Mouse (Mus musculus): Measurements from ENCODE around the gene Tnni1. TPM values are rescaled to one million over a fixed set of nuclear protein-coding genes. Genes with fewer than 3 reads are reported as not detected.

Gene Tnni1
- total RNA-seq, 2 experiments from 2014 or later, result 2.3 to 2.5 TPM

DNA sequence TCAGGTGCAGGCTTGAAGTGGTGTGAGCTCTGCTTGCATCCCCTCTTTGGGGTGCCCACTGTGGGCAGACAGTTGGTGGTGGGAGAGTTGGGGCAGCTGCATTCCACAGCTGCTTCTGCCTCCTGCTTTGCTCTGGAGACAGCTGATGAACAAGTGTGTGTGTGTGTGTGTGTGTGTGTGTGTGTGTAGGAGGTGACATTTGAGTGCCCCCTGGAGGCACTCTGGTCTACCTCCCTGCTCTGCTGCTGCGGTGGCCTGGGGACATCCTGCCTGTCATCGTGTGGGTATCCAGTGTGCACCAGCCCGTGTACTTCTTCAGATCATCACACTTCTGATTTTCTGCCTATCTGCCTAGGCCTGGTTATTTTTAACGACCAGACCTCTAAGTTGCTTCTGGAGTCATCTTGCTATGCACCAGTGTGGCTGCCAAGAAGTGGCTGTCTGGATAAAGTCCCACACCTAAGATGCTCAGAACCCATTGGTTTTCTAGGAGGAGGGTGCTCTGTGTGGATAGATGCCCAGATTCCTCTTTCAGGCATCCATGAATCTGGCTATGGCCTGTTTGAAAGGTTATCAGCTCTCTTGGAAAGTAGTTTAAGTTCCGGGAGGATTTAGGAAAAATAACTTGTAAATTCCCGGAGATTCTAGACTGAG lies 55.1 kb downstream of the Tnni1 start:
- peak in 1 of 2 experiments; percentile 40 for DNase-seq (ENCODE audit: low spot score in 2 of 2)
- intact Hi-C loops (cut with DNase I), result no loop called here

DNA sequence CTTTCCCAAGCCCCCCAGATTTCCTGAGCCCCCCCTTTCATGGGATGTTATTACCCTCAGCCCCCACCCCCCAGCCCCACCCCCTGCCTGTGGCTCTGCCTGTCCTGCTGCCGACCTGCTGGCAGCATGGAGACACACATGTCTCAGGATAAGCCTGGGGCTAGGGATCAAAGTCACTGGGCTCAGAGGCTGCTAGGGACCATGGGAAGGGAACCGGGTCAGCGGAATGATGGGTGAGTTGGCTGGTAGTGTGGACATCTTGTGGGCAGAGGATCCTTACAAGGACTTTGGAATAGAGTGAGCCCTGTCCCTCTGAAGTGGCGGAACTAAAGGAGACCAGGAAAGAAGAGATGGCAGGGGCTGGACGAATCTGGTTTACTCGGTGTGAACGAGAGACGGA lies 55.7 kb downstream of the Tnni1 start:
- no peak for DNase-seq (ENCODE audit: low spot score in 2 of 2)
- intact Hi-C loops (cut with DNase I), result no loop called here

DNA sequence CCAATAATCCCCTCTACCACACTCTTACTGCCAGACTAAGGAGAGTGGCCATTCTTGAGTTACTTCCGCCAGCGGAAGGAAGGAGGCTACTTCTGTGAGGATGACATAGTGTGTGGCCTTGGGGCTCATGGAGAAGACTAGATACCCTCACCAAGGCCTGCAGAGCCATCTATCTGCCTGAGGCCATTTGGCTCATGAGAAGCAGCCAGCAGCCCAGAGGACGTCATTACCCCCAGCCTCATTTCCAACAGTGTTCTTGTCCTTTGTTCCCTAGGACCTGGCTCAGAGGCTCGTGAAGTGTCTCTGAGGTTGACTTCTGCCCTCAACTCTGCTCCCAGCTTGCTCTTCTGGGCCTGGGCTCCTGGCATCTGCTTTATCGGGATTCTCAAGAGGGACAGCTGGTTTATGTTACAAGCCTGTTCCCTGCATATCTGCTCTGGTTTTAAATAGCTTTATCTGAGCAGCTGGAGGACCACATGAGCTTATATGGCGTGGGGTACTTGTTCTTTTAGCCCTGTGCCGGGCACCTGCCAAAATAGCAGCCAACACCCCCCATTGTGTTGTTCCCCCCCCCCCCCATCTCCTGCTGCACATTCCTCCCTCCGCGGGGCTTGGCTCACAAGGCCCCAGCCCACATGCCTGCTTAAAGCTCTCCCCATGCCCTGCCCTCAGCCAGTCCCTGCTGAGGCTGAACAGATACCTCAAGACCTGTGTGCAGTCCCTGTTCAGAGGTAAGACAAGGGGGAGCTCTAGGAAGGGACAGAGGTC lies 56.7 kb downstream of the Tnni1 start, which contains the start of gene Tnnt2:
Gene Tnnt2 (plus strand): TSS at position 639 of the 768 bp plus-strand sequence.
- no peak for DNase-seq (ENCODE audit: low spot score in 2 of 2)
- intact Hi-C loops (cut with DNase I), result no loop called here

DNA sequence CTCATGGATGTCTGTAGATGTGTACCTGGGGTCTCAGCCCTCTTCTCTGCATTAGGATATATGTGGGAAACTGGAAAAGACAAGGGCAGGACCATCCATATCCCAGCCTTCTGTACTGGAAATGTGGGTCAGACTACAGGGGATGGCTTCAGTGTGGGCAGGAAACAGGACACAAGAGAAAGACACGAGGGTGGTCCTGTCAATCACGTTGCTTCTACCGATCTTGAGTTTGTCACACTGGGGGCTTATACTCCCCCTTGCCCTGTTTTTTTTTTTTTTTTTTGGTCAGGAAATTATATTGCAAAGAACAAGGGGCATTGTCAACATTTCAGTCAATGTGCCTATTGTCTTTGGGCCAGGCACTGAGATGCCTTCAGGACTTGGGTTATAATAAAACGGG lies 59.4 kb downstream of the Tnni1 start:
- DNase-seq (ENCODE audit: low spot score in 2 of 2), result no peak
- intact Hi-C loops (cut with DNase I), result no loop called here

DNA sequence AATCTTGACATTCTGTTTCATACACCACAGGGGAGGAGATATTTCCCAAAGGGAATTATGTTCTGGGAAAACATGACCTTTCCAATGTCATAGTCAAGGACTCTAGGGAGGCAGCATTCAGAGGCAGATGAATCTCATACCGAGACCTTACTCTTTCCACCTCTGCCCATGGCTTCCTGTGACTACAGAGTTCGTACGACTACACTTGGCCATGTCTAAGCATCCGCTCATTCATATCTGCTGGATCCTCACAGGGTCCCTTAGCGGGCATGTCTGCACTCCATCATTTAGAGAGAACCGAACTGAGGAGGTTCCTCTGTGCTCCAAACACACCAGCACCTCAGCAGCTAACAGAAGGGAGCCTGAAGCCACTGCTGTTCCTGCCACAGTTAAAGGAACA lies 59.8 kb downstream of the Tnni1 start:
- no peak for DNase-seq (ENCODE audit: low spot score in 2 of 2)
- intact Hi-C loops (cut with DNase I), result no loop called here

DNA sequence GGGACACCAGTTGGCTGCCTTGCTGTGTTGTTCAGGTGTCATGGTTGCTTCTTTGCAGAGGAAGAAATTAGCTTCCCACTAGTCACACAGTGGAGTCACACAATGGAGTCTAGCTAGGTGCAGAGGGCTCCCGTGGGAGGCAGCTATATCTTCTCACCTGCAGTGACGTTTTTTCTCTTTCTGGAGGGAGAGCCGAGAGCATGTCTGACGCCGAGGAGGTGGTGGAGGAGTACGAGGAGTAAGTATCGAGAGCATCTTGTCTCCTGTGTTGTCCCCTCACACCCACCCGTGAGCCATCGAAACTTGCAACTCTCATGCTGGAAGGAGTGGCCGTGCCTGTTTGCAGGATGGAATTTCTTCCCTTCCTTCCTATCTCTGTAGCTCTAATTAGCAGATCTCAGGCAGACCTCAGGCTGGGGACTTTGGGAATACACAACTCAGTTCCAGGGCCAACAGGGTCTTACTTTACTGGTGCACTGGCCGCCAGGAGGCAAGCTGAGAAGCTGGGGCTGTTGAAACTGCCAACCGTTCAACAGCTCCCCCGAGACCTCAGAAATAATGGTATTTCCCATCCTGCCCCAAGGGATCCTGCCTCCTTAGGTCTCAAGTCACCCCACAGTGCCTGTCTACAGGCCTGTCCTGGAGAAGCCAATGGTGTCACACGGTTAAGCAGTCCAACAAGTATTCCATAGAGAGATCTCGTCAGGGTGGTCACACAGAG lies 61.6 kb downstream of the Tnni1 start:
- DNase-seq (ENCODE audit: low spot score in 2 of 2), result no peak
- intact Hi-C loops (cut with DNase I), result no loop called here

DNA sequence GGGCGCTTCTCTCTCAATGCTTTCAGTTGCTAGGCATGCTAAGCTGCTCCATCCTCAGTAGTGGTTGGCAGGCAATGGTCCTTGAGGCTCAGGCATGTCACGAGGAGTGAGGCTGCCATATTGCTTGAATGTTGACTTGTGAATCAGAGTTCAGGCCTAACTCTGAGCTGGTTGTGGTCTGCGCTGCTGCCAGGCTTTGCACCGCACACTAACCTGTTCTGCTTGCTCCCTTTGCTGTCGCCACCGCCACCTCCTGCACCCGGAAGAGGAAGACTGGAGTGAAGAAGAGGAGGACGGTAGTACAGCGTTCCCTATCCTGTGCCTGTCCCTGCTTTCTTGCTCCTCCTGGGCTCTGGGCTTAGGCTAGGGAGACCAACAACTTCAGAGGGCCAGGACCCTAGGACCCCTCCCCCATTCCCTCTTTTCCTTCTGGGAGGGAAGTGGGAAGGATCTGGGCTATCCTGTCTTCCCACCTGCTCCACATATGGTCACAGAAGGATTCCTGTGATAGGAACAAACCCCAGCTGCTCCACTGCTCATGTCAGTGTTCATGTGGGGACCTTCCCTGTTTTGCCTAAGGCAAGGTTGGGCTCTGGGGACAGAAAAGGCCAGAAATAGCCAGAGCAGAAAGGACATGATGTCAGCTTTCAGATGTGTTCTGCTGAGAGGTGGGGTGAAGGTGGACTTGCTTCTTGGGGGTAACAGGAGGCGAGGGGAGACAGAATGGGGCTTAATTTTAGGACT lies 64.5 kb downstream of the Tnni1 start:
- no peak for DNase-seq (ENCODE audit: low spot score in 2 of 2)
- intact Hi-C loops (cut with DNase I), result no loop called here

DNA sequence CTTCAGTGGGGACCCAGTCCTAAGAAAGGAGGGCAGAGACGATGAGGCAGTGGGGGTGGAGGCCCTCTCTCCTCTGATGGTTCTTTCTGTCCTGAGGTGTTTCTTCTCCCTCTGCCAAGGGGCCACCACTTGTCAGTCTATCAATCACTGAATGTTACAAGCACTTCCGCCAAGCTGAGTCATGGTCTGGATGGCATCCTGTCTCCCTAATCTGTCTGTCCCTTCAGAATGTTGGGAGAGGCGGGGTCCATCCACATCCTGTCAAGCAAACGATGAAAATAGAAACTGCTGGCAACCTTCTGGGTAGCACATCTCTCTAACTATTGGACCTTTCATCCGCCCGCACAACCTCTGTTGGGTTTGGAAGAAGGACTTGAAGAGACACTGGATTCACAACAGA lies 65.2 kb downstream of the Tnni1 start:
- DNase-seq (ENCODE audit: low spot score in 2 of 2), result no peak
- intact Hi-C loops (cut with DNase I), result no loop called here

DNA sequence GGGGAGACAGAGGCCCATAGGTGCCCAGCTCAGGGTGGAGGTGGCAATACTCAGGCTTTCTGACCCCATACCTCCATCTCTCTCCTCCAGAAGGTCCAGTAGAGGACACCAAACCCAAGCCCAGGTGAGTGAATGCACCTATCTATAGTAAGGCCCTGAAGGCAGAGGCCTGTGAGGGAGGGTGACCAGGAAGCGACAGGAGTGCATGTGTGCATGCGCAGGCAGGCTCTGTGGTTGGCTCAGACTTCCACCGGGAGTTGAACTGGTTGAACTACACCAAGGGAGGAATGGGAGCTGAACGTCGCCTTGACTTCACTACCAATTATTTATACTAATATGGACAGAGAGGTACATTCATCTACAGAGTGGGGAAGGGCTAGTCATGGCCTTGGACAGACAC lies 67.4 kb downstream of the Tnni1 start:
- DNase-seq (ENCODE audit: low spot score in 2 of 2), result no peak
- intact Hi-C loops (cut with DNase I), result no loop called here

DNA sequence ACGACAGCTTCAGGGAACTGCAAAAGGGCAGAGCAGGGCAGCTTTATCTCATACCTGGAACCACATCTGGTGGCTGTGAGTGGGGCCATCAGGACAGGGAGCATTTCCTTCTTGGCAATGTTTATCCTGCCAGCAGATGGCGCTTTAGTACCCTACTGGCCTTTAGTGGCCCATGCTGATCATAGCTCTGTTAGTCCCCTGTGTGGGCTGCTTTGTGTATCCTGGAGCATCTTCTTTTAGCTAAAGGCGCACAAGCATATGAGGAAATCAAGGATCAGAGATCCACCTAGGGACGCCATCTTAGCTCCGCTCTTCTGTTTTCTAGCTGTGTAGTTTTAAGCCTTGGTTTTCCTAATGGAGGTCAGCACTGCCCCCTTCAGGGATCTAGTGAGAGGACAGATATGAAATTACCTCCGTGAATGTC lies 67.9 kb downstream of the Tnni1 start:
- peak in 1 of 2 experiments; percentile 22 for DNase-seq (ENCODE audit: low spot score in 2 of 2)
- intact Hi-C loops (cut with DNase I), result no loop called here

DNA sequence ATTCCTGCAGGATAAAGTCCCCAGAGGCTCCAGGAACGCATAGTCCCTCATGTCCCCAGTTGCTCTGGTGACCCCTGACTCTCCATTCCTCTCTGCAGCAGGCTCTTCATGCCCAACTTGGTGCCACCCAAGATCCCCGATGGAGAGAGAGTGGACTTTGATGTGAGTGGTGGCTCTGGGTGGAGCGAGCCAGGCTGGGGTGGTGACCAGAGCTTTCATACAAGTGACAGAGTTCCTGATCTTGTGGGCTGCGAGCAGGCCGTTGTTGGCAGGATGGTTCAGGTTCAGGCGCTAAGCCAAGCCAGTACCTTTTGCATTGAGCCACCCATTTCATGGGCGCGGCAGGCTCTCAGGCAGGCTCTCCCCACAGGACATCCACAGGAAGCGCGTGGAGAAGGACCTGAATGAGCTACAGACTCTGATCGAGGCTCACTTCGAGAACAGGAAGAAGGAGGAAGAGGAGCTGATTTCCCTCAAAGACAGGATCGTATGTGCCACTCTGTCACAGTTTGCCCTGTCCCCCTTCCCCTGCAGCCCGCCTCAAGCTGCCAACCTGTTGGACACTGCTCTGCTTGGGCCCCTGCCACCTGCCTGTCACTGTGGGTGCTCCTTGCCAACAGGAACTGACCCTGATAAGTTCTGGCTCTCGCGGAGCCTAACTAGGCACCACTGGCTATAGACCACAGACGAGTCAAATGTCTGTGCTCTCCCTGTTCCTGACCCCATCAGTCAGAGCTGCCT lies 68.5 kb downstream of the Tnni1 start:
- DNase-seq (ENCODE audit: low spot score in 2 of 2), result no peak
- intact Hi-C loops (cut with DNase I), result no loop called here

DNA sequence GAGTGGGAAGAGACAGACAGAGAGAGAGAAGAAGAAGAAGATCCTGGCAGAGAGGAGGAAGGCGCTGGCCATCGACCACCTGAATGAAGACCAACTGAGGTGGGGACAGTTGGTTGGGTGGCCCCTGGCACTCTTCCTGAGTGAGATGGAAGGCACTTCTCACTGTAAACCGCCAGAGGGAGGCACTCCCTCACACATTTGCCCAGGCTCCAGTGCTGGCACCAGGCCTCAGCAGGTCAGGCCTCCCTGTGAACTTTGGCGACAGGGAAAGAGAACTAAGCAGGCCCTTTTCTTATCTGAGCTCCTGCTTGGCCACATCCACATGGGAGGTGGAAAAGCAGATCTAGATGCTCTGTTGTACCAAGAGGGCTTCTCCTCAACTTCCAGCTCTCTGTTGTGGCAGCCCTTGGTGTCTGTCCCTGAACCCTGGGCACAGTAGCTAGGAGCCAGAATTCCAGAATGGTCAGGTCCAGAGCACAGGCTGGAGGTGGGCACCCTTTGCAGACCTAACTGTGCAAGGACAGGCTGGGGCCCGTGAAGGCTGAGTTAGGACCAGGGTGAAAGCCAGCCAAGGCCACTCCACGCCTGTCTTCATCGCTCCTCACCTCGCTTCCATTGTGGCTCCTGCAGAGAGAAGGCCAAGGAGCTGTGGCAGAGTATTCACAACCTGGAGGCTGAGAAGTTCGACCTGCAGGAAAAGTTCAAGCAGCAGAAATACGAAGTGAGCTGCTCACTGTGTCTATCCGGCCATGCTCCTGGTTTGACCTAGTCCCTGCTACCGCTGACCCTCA lies 71.7 kb downstream of the Tnni1 start:
- DNase-seq (ENCODE audit: low spot score in 2 of 2), result peak in 1 of 2 experiments; percentile 29
- intact Hi-C loops (cut with DNase I), result no loop called here

DNA sequence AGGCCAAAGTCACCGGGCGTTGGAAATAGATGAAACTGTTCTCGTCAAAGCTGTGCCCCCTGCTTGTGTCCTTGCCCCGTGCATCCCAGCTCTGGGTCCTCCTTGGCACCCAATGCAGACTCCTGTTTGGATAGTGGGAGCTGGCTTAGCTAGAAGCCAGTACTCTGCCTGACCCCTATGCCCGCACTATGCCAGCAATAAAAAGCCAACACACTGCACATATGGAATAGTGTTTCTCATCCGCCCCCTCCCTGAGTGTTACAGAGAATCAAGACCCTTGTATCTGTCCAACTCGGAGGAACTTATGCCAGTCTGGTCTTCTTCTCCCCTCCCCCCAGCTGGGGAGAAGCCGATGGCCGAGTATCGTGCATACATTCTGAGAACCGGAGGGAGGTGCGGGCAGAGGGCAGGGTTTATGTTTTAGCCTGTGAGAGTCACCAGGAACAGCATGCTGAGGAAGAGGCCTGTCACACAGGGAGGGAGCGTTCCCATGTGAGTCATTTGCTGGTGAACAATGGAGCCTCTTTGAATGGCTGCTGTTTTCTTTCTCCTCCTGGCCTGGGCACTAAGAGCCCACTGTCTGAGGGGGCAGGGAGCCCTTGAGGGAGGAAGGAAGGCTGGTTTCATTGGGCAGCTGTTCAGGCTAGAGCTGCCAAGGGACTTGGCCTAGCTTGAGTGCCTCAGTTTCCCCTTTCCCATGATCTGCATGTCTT lies 73.0 kb downstream of the Tnni1 start:
- intact Hi-C loops (cut with DNase I), result no loop called here
- DNase-seq (ENCODE audit: low spot score in 2 of 2), result no peak

DNA sequence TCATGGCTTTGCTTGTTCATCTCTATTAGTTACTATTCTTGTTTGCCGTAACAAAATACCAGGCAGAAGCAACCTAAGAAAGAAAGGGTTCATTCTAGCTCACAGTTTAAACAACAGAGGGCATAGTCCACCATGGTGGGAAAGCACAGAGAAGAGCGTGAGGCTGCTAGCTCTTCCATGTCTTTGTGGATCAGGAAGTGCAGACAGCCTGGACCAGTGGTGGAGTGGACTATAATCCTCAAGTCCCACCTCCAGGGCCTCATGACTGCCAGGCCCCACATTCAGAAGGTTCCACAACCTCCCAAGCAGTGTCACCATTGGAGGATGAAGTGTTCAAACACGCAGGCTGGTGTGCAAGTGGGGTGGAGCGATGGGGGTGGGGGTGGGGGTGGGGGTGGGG lies 74.0 kb downstream of the Tnni1 start:
- intact Hi-C loops (cut with DNase I), result no loop called here
- DNase-seq (ENCODE audit: low spot score in 2 of 2), result no peak

DNA sequence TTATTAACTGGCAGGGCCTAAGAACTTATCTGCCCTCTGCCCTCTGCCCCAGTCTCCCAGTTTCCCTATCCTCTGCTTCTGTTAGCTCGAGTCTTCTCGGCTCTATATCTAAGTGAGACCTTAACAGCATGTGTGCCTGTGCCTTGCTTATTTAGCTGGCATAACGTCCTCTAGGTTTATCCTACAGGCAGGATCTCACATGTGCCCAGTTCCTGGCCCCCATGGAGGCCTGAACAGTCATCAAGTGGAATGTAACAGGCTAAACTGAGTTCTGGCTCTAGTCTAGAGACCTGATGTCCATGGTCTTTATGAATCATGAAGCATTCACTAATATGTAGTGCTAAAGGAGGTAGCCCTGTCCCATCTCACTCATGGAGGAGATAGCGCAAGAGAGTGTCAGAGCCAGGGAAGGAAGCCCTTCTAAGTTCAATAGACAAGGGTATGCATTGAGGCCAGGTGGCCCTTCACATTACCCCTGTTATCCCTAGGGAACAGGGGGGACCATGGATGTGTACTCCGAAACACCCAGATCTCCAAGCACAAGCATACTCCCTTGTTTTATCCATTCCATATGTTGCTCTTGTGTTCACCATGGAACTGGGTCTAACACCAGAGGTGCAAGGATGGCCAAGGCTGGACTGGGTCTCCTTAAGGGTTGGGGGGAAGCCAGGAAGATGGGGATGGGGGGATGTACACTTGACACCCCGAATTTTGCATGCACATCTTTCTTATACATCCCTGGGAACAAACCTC lies 75.5 kb downstream of the Tnni1 start:
- intact Hi-C loops (cut with DNase I), result no loop called here
- no peak for DNase-seq (ENCODE audit: low spot score in 2 of 2)

DNA sequence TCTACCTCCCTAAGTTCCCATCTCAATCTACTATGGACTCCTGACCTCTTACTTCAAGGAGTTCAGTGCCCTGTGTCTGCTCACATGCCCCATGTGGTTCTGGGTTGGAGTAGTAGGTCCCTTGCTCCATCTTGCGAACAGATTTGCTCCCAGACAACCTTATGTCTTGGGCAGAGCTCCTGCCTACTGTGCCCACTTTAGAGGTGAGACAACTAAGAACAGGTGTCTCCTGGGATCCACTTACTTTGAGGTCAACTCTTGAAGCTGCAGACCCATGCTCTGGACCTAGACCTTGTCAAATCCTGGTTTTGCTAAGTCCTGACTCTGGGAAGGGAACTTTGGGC lies 76.1 kb downstream of the Tnni1 start:
- intact Hi-C loops (cut with DNase I), result no loop called here
- DNase-seq (ENCODE audit: low spot score in 2 of 2), result no peak

DNA sequence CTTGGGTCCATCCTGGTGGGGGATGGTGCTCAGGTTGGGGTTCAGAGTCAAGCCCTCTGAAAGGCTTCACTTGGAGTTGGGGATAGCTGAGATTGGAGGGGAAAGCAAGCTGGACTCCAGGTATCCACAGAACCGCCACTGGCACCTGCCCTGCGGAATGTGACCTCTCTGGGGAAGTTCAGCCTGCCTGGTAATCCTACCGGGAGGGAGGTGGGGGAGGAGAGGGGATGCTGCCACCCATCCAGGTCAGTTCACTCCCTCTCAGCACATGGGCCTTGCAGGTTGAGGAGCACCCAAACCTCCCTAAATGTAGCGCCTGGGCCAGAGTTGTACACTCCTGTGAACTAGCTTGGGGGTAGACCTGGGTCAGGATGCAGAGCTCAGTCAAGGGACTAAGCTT lies 76.8 kb downstream of the Tnni1 start:
- DNase-seq (ENCODE audit: low spot score in 2 of 2), result no peak
- intact Hi-C loops (cut with DNase I), result no loop called here

Data from left cerebral cortex, postnatal 14 days (tissue).